Mouse (Mus musculus): ENCODE data around the gene Thbd. TPM values are rescaled to one million over a fixed set of nuclear protein-coding genes. Genes with fewer than 3 reads are reported as not detected.

Thbd gene
- polyA plus RNA-seq (2014; fragmentation: Illumina TruSeq; extraction: RNeasy Lipid Tissue Mini Kit (QIAGEN cat#74804); ENCODE audit: low read depth, low replicate concordance): 40.1 TPM

GRCm38 (mm10) chr2:148407870-148408760, at the start of gene Thbd:
Thbd (minus strand) TSS chr2:148408188.

DNA sequence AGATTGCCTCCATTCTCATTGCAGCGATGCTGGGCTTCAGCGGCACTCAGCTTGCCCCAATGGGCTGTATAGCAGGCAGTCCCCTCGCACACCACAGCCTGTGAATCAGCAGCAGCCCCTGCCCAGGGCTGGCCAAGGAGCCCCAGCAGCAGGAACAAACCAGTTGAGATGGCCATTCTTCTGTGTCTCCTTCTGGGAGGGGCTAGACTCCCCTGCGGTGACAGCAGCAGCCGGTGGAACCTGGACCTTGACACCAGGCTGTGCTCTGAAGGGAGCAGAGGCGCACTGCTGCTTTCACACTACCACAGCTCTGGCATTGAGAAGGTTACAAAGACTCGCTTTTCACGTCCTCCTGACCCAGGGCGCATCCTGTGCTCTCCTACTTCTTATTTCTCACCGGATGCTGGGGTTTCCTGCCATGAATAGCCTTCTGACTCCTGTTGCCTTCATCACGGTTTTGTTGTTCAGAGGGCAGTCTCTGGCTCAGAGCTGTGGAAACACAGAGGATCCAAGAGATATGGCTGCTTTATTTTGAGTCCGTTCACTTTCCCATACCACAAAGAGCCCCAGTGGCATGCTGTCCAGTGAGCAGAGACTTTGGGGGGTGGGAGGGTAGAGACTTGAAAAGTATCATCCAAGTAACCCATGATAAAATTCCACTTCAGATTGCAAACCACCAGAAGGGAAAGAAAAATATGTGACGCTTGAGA, 35.4 kb upstream of the Thbd start, which contains the start of gene Cd93:
Gene Cd93 (minus strand): TSS at position 315 of the 710 bp plus-strand sequence.

GRCm38 (mm10) chr2:148395131-148396051, 12.6 kb downstream of the Thbd start, which contains the start of gene Sstr4:
Sstr4 (plus strand) TSS chr2:148395344.

Other genes starting within 250 kb of the Thbd start
- not detected for gene Sstr4, start 12.8 kb downstream of the Thbd start, polyA plus RNA-seq (2014; fragmentation: Illumina TruSeq; extraction: RNeasy Lipid Tissue Mini Kit (QIAGEN cat#74804); ENCODE audit: low read depth, low replicate concordance)
- gene Cd93, start 35.4 kb upstream of the Thbd start, polyA plus RNA-seq (2014; fragmentation: Illumina TruSeq; extraction: RNeasy Lipid Tissue Mini Kit (QIAGEN cat#74804); ENCODE audit: low read depth, low replicate concordance): 49.3 TPM

Data from adrenal gland, adult 10 weeks (tissue).